ENCODE assay signal across 9 mouse cellular contexts in genomic region chr19:32320366-32320666, GRCm38 (mm10).
DNase-seq lines count a peak whose midpoint lies in the region; ATAC-seq and TF ChIP-seq lines count a peak whose summit lies in the region.
"Had no signal": no experiment of that assay in that cellular context is flagged by ENCODE, and none has a peak within 500 bp of the region (broad histone marks: within the 10 kb centered on the region; RNA-seq: fewer than 3 reads in every experiment).

No protein-coding gene starts in this region.

- 80% methylated on average over 4 of the region's 4 CpGs for WGBS in cerebellum, adult 2 months
- WGBS in limb, embryonic 10.5 days, result 29% methylated on average over 4 of the region's 4 CpGs
- 53% methylated on average over 4 of the region's 4 CpGs for WGBS in stomach, postnatal 0 days

- TF ChIP-seq EP300 in stomach, postnatal 0 days (optimal IDR thresholded peaks at IDR 0.05), result no peak

- peak; percentile 89 for ATAC-seq in monocyte, adult 5-6 weeks (replicated peaks; ENCODE audit: insufficient number of reproducible peaks, low FRiP score, low TSS enrichment, poor library complexity, severe bottlenecking)
- ATAC-seq in stomach, postnatal 0 days (ENCODE audit: low FRiP score, low TSS enrichment), result peak; percentile 79

- H3K4me2 ChIP-seq in stomach, postnatal 0 days (replicated peaks; ENCODE audit: low read depth), result no peak overlapping the region
- H3K4me2 ChIP-seq: heart, embryonic 15.5 days had no signal

- DNase-seq in cerebellum, adult 2 months, result peak; percentile 43 to 50
- no peak for DNase-seq in cerebellum, adult 9-10 months
- peak; percentile 38 for DNase-seq in 3134 (ENCODE audit: extremely low read depth, insufficient read length, low spot score)
- peak; percentile 75 for DNase-seq in adrenal gland, adult 8-10 months
- DNase-seq in gastrocnemius, postnatal 14 days, result peak; percentile 53
- DNase-seq in limb, embryonic 10.5 days (ENCODE audit: low spot score), result peak; percentile 72
- DNase-seq in stomach, postnatal 0 days (ENCODE audit: low spot score), result peak; percentile 90

- H3K9me3 ChIP-seq in limb, embryonic 10.5 days (replicated peaks), result no peaks in the 10 kb centered on the region
- H3K9me3 ChIP-seq in stomach, postnatal 0 days (ENCODE audit: control insufficient read depth, low read length), result no peaks in the 10 kb centered on the region
- H3K9me3 ChIP-seq: heart, embryonic 15.5 days had no signal

- peak; percentile 53 for TF ChIP-seq CTCF in cerebellum, adult 2 months (IDR thresholded peaks at IDR 0.05; ENCODE audit: borderline replicate concordance, insufficient read depth, low read depth, low read length)
- TF ChIP-seq CTCF in stomach, postnatal 0 days (IDR thresholded peaks at IDR 0.05; ENCODE audit: low read depth), result peak; percentile 80

- no peak overlapping the region for H3K4me3 ChIP-seq in cerebellum, adult 2 months (replicated peaks; ENCODE audit: insufficient read depth, low read depth, low read length)
- no peak overlapping the region for H3K4me3 ChIP-seq in limb, embryonic 10.5 days
- no peak overlapping the region for H3K4me3 ChIP-seq in stomach, postnatal 0 days (ENCODE audit: low read depth, low read length)
- H3K4me3 ChIP-seq: heart, embryonic 15.5 days had no signal

- H3K9ac ChIP-seq in stomach, postnatal 0 days (ENCODE audit: low read length), result no peak overlapping the region
- H3K9ac ChIP-seq: heart, embryonic 15.5 days had no signal

- no peaks in the 10 kb centered on the region for H3K36me3 ChIP-seq in limb, embryonic 10.5 days
- no peaks in the 10 kb centered on the region for H3K36me3 ChIP-seq in stomach, postnatal 0 days (ENCODE audit: control insufficient read depth, insufficient read depth, low read length)
- H3K36me3 ChIP-seq: heart, embryonic 15.5 days had no signal

- no peak for TF ChIP-seq POLR2A in cerebellum, adult 2 months (IDR thresholded peaks at IDR 0.05; ENCODE audit: borderline replicate concordance, insufficient read depth, low read length)

- peaks cover 12% of the 10 kb centered on the region for H3K4me1 ChIP-seq in cerebellum, adult 2 months (ENCODE audit: control insufficient read depth, insufficient read depth, low read length)
- H3K4me1 ChIP-seq in limb, embryonic 10.5 days, result peaks cover 63% of the 10 kb centered on the region
- peaks cover 3% of the 10 kb centered on the region; the same call in 1 of the 2 replicates for H3K4me1 ChIP-seq in stomach, postnatal 0 days (replicated peaks; ENCODE audit: control insufficient read depth, insufficient read depth)

- H3K27ac ChIP-seq in cerebellum, adult 2 months (ENCODE audit: insufficient read depth, low read length), result no peak overlapping the region
- H3K27ac ChIP-seq in limb, embryonic 10.5 days, result peak overlapping the region; percentile 37; the same call in 1 of the 2 replicates
- peak overlapping the region; percentile 63 for H3K27ac ChIP-seq in stomach, postnatal 0 days (replicated peaks)
- H3K27ac ChIP-seq: heart, embryonic 15.5 days had no signal

- H3K27me3 ChIP-seq in cerebellum, adult 2 months (ENCODE audit: control insufficient read depth, insufficient read depth, low read length), result no peaks in the 10 kb centered on the region
- no peaks in the 10 kb centered on the region for H3K27me3 ChIP-seq in limb, embryonic 10.5 days (ENCODE audit: low read depth, poor library complexity, severe bottlenecking)
- no peaks in the 10 kb centered on the region for H3K27me3 ChIP-seq in stomach, postnatal 0 days (ENCODE audit: control insufficient read depth, insufficient read depth, low read length)
- H3K27me3 ChIP-seq: heart, embryonic 15.5 days had no signal

- intact Hi-C loops in gastrocnemius, postnatal 14 days (cut with DNase I; ENCODE audit: low total_unique reads), result no loop called here
